Mouse (Mus musculus) limb, embryonic 15.5 days (tissue): ENCODE data around the gene Mpzl1. TPM values are rescaled to one million over a fixed set of nuclear protein-coding genes. Genes with fewer than 3 reads are reported as not detected.

Experiments used
- ATAC-seq: fragments of 200-750 bp; cut with Nextera tagmentation; 2 replicates; pipeline ENCODE4 v1.8.0; 2017; ENCODE audit warnings: low read depth, moderate TSS enrichment; ENCODE audit not compliant: insufficient number of reproducible peaks, low FRiP score, low TSS enrichment
- H3K27ac ChIP-seq: fragments of 300-500 bp; sonication (generic); 2 replicates; pipeline ENCODE4 v1.5.1; 2015; ENCODE audit warnings: moderate library complexity, mild to moderate bottlenecking, inconsistent platforms
- H3K27me3 ChIP-seq: fragments of 300-500 bp; sonication (generic); 2 replicates; pipeline ENCODE4 v1.6.1; 2015; ENCODE audit warnings: inconsistent platforms
- H3K36me3 ChIP-seq: fragments of 300-500 bp; sonication (generic); 2 replicates; pipeline ENCODE4 v1.6.1; 2015; ENCODE audit warnings: inconsistent platforms
- H3K4me1 ChIP-seq: fragments of 300-500 bp; sonication (generic); 2 replicates; pipeline ENCODE4 v1.6.1; 2015; ENCODE audit warnings: inconsistent platforms
- H3K4me2 ChIP-seq: fragments of 300-500 bp; sonication (generic); 2 replicates; pipeline ENCODE4 v1.6.1; 2015; ENCODE audit warnings: mild to moderate bottlenecking, inconsistent platforms
- H3K4me3 ChIP-seq: fragments of 300-500 bp; sonication (generic); 2 replicates; pipeline ENCODE4 v1.5.1; 2015; ENCODE audit warnings: mild to moderate bottlenecking, inconsistent platforms
- H3K9ac ChIP-seq: fragments of 300-500 bp; sonication (generic); 2 replicates; pipeline ENCODE4 v1.6.1; 2015; ENCODE audit warnings: inconsistent platforms
- H3K9me3 ChIP-seq: fragments of 300-500 bp; sonication (generic); 2 replicates; pipeline ENCODE4 v1.6.1; 2016; ENCODE audit warnings: inconsistent platforms
- WGBS: fragments of 180-500 bp; shearing (Covaris S2); methylation state at CpG from one replicate; pipeline ENCODE4 v1.1.7; 2015; 5-methylcytosine and 5-hydroxymethylcytosine counted together
- polyA plus RNA-seq: library from polyadenylated mRNA; unstranded; fragments of >200 nt; fragmentation: Nextera tagmentation; extraction: Ambion mirVana; gene quantifications from 2 replicates; pipeline ENCODE4 v1.2.1, GENCODE M21; 2015

Mpzl1 gene
- polyA plus RNA-seq, 1 experiment from 2014 or later, result 169 TPM

GRCm38 (mm10) chr1:165653126-165653885 is 19.0 kb upstream of the Mpzl1 start:
- Histone ChIP-seq H3K36me3 (peaks cover 25% of the 10 kb centered on the region), H3K4me1 (peaks cover 2% of the 10 kb centered on the region; the same call in 1 of the 2 replicates), H3K4me3 (no peak overlapping the region), H3K9ac (no peak overlapping the region), H3K9me3 (no peaks in the 10 kb centered on the region), H3K27me3 (no peaks in the 10 kb centered on the region), H3K4me2 (no peak overlapping the region), H3K27ac (no peak overlapping the region)
- 80% methylated on average over 14 of the region's 14 CpGs for whole genome bisulfite sequencing
- ATAC-seq, result no peak

- 82% methylated on average over 2 of the region's 2 CpGs for WGBS
- Histone ChIP-seq H3K9me3 (no peaks in the 10 kb centered on the region), H3K4me1 (peaks cover 2% of the 10 kb centered on the region; the same call in 1 of the 2 replicates), H3K4me2 (no peak overlapping the region), H3K27me3 (no peaks in the 10 kb centered on the region), H3K4me3 (no peak overlapping the region), H3K27ac (no peak overlapping the region), H3K36me3 (peaks cover 22% of the 10 kb centered on the region), H3K9ac (no peak overlapping the region)
- ATAC-seq, result no peak
These were observed 18.2 kb upstream of the Mpzl1 start for GRCm38 (mm10) chr1:165652507-165652906.

GRCm38 (mm10) chr1:165651158-165651557 is 16.8 kb upstream of the Mpzl1 start:
- Histone ChIP-seq H3K9ac (no peak overlapping the region), H3K4me3 (no peak overlapping the region), H3K4me2 (no peak overlapping the region), H3K4me1 (peaks cover 2% of the 10 kb centered on the region; the same call in 1 of the 2 replicates), H3K27ac (no peak overlapping the region), H3K36me3 (peaks cover 16% of the 10 kb centered on the region), H3K9me3 (no peaks in the 10 kb centered on the region), H3K27me3 (no peaks in the 10 kb centered on the region)
- 75% methylated on average over 5 of the region's 5 CpGs for WGBS
- no peak for ATAC-seq

- Histone ChIP-seq H3K9me3 (no peaks in the 10 kb centered on the region), H3K27ac (no peak overlapping the region), H3K4me1 (0 out of 2 replicates have a peak, but pooled peaks cover 6% of the 10 kb centered on the region), H3K27me3 (no peaks in the 10 kb centered on the region), H3K9ac (no peak overlapping the region), H3K4me2 (no peak overlapping the region), H3K36me3 (peaks cover 7% of the 10 kb centered on the region; the same call in 1 of the 2 replicates), H3K4me3 (no peak overlapping the region)
- no peak for ATAC-seq
- WGBS, result 69% methylated on average over 4 of the region's 4 CpGs
These were observed 10.8 kb upstream of the Mpzl1 start for GRCm38 (mm10) chr1:165645102-165645501.

GRCm38 (mm10) chr1:165643735-165644134 is 9.4 kb upstream of the Mpzl1 start:
- no peak for ATAC-seq
- no peak overlapping the region for H3K9ac ChIP-seq
- 44% methylated on average over 5 of the region's 5 CpGs for WGBS
- H3K4me2 ChIP-seq, result no peak overlapping the region
- no peaks in the 10 kb centered on the region for H3K9me3 ChIP-seq
- H3K27ac ChIP-seq, result no peak overlapping the region
- no peaks in the 10 kb centered on the region for H3K36me3 ChIP-seq
- no peaks in the 10 kb centered on the region for H3K27me3 ChIP-seq
- peak overlapping the region; percentile 81; the same call in 1 of the 2 replicates for H3K4me3 ChIP-seq
- 0 out of 2 replicates have a peak, but pooled peaks cover 7% of the 10 kb centered on the region for H3K4me1 ChIP-seq

- peak; percentile 58 for ATAC-seq
- WGBS, result 0% methylated on average over 16 of the region's 16 CpGs
- H3K4me1 ChIP-seq, result 0 out of 2 replicates have a peak, but pooled peaks cover 7% of the 10 kb centered on the region
- H3K27me3 ChIP-seq, result no peaks in the 10 kb centered on the region
- peak overlapping the region; percentile 64 for H3K4me2 ChIP-seq
- no peaks in the 10 kb centered on the region for H3K9me3 ChIP-seq
- peak overlapping the region; percentile 92 for H3K9ac ChIP-seq
- H3K4me3 ChIP-seq, result peak overlapping the region; percentile 81
- no peaks in the 10 kb centered on the region for H3K36me3 ChIP-seq
- H3K27ac ChIP-seq, result peak overlapping the region; percentile 98
These were observed 8.5 kb upstream of the Mpzl1 start for GRCm38 (mm10) chr1:165642780-165643311.

GRCm38 (mm10) chr1:165641786-165642771 is 7.7 kb upstream of the Mpzl1 start:
- no peaks in the 10 kb centered on the region for H3K27me3 ChIP-seq
- peak overlapping the region; percentile 92 for H3K9ac ChIP-seq
- peak overlapping the region; percentile 98 for H3K27ac ChIP-seq
- H3K4me3 ChIP-seq, result peak overlapping the region; percentile 81
- H3K9me3 ChIP-seq, result no peaks in the 10 kb centered on the region
- under 1% methylated on average over 75 of the region's 75 CpGs for WGBS
- peak; percentile 79 for ATAC-seq
- H3K4me2 ChIP-seq, result peak overlapping the region; percentile 64
- H3K4me1 ChIP-seq, result 0 out of 2 replicates have a peak, but pooled peaks cover 7% of the 10 kb centered on the region
- H3K36me3 ChIP-seq, result no peaks in the 10 kb centered on the region

- Histone ChIP-seq H3K9ac (no peak overlapping the region; the same call in 1 of the 2 replicates), H3K36me3 (no peaks in the 10 kb centered on the region), H3K27me3 (no peaks in the 10 kb centered on the region), H3K4me3 (peak overlapping the region; percentile 81), H3K27ac (peak overlapping the region; percentile 90; the same call in 1 of the 2 replicates), H3K9me3 (no peaks in the 10 kb centered on the region), H3K4me1 (0 out of 2 replicates have a peak, but pooled peaks cover 7% of the 10 kb centered on the region), H3K4me2 (peak overlapping the region; percentile 35)
- peak; percentile 64; the same call in 1 of the 2 replicates for ATAC-seq
- 5% methylated on average over 16 of the region's 16 CpGs for WGBS
These were observed 7.0 kb upstream of the Mpzl1 start for GRCm38 (mm10) chr1:165641271-165641771.

GRCm38 (mm10) chr1:165636289-165636688 is 2.0 kb upstream of the Mpzl1 start:
- Histone ChIP-seq H3K4me1 (peaks cover 23% of the 10 kb centered on the region), H3K27me3 (no peaks in the 10 kb centered on the region), H3K36me3 (no peaks in the 10 kb centered on the region), H3K9ac (no peak overlapping the region), H3K4me3 (no peak overlapping the region), H3K4me2 (no peak overlapping the region), H3K9me3 (no peaks in the 10 kb centered on the region), H3K27ac (no peak overlapping the region)
- 81% methylated on average over 8 of the region's 8 CpGs for WGBS
- no peak for ATAC-seq

GRCm38 (mm10) chr1:165635055-165635897 is 938 bp upstream of the Mpzl1 start:
- Histone ChIP-seq H3K4me2 (peak overlapping the region; percentile 63), H3K27ac (peak overlapping the region; percentile 98), H3K9ac (peak overlapping the region; percentile 18; the same call in 1 of the 2 replicates), H3K4me3 (peak overlapping the region; percentile 89), H3K36me3 (no peaks in the 10 kb centered on the region), H3K4me1 (peaks cover 31% of the 10 kb centered on the region), H3K27me3 (no peaks in the 10 kb centered on the region), H3K9me3 (no peaks in the 10 kb centered on the region)
- WGBS, result 29% methylated on average over 17 of the region's 17 CpGs
- no peak for ATAC-seq
